Mouse (Mus musculus): ENCODE data around the gene Pakap. TPM values are rescaled to one million over a fixed set of nuclear protein-coding genes. Genes with fewer than 3 reads are reported as not detected.

Gene Pakap
- polyA plus RNA-seq, 1 experiment from 2014 or later, result 40.4 TPM

- Histone ChIP-seq H3K4me2 (peak overlapping the region; percentile 31; the same call in 1 of the 2 replicates), H3K27ac (no peak overlapping the region), H3K4me1 (replicated peaks) (peaks cover 32% of the 10 kb centered on the region), H3K9me3 (no peaks in the 10 kb centered on the region), H3K27me3 (peaks cover 9% of the 10 kb centered on the region; the same call in 1 of the 2 replicates), H3K9ac (replicated peaks) (no peak overlapping the region), H3K4me3 (replicated peaks) (no peak overlapping the region), H3K36me3 (no peaks in the 10 kb centered on the region)
- ATAC-seq (ENCODE audit: insufficient number of reproducible peaks, insufficient read depth, low FRiP score, low TSS enrichment, low read depth), result no peak
- 17% methylated on average over 8 of the region's 8 CpGs for WGBS
Observed at GRCm38 (mm10) chr4:57919494-57920423, 351.8 kb downstream of the Pakap start.

- H3K9me3 ChIP-seq, result no peaks in the 10 kb centered on the region
- peaks cover 2% of the 10 kb centered on the region; the same call in 1 of the 2 replicates for H3K27me3 ChIP-seq
- H3K4me3 ChIP-seq (replicated peaks), result no peak overlapping the region
- H3K36me3 ChIP-seq, result no peaks in the 10 kb centered on the region
- H3K9ac ChIP-seq (replicated peaks), result no peak overlapping the region
- WGBS, result 95% methylated on average over 1 of the region's 1 CpGs
- ATAC-seq (ENCODE audit: insufficient number of reproducible peaks, insufficient read depth, low FRiP score, low TSS enrichment, low read depth), result no peak
- H3K4me2 ChIP-seq, result no peak overlapping the region
- H3K27ac ChIP-seq, result no peak overlapping the region
- peaks cover 28% of the 10 kb centered on the region for H3K4me1 ChIP-seq (replicated peaks)
Observed at GRCm38 (mm10) chr4:57920522-57920921, 352.5 kb downstream of the Pakap start.

- WGBS, result 53% methylated on average over 5 of the region's 5 CpGs
- ATAC-seq (ENCODE audit: insufficient number of reproducible peaks, insufficient read depth, low FRiP score, low TSS enrichment, low read depth), result no peak
Observed at GRCm38 (mm10) chr4:57922171-57922570, 354.2 kb downstream of the Pakap start.

GRCm38 (mm10) chr4:57924556-57925071, 356.6 kb downstream of the Pakap start:
- H3K36me3 ChIP-seq, result no peaks in the 10 kb centered on the region
- no peaks in the 10 kb centered on the region for H3K9me3 ChIP-seq
- no peak for ATAC-seq (ENCODE audit: insufficient number of reproducible peaks, insufficient read depth, low FRiP score, low TSS enrichment, low read depth)
- no peak overlapping the region for H3K9ac ChIP-seq (replicated peaks)
- peaks cover 10% of the 10 kb centered on the region for H3K4me1 ChIP-seq (replicated peaks)
- H3K27ac ChIP-seq, result no peak overlapping the region
- H3K27me3 ChIP-seq, result no peaks in the 10 kb centered on the region
- WGBS, result 77% methylated on average over 6 of the region's 6 CpGs
- no peak overlapping the region for H3K4me3 ChIP-seq (replicated peaks)
- no peak overlapping the region for H3K4me2 ChIP-seq

More at GRCm38 (mm10) chr4:57922171-57922570, 354.2 kb downstream of the Pakap start:
- Histone ChIP-seq H3K4me1 (replicated peaks) (peaks cover 14% of the 10 kb centered on the region), H3K9ac (replicated peaks) (no peak overlapping the region), H3K4me2 (no peak overlapping the region), H3K36me3 (no peaks in the 10 kb centered on the region), H3K4me3 (replicated peaks) (no peak overlapping the region), H3K27me3 (no peaks in the 10 kb centered on the region; the same call in 1 of the 2 replicates), H3K9me3 (no peaks in the 10 kb centered on the region), H3K27ac (no peak overlapping the region)

- peaks cover 7% of the 10 kb centered on the region; the same call in 1 of the 2 replicates for H3K9me3 ChIP-seq
- H3K4me1 ChIP-seq (replicated peaks), result no peaks in the 10 kb centered on the region
- no peaks in the 10 kb centered on the region for H3K36me3 ChIP-seq
- H3K27ac ChIP-seq, result no peak overlapping the region
- H3K27me3 ChIP-seq, result no peaks in the 10 kb centered on the region
- H3K4me3 ChIP-seq (replicated peaks), result no peak overlapping the region
- 20% methylated on average over 3 of the region's 3 CpGs for WGBS
- no peak overlapping the region for H3K4me2 ChIP-seq
- no peak for ATAC-seq (ENCODE audit: insufficient number of reproducible peaks, insufficient read depth, low FRiP score, low TSS enrichment, low read depth)
- no peak overlapping the region for H3K9ac ChIP-seq (replicated peaks)
Observed at GRCm38 (mm10) chr4:57927464-57928205, 359.7 kb downstream of the Pakap start.

GRCm38 (mm10) chr4:57930559-57931170, 362.7 kb downstream of the Pakap start:
- Histone ChIP-seq H3K27ac (no peak overlapping the region), H3K4me1 (replicated peaks) (no peaks in the 10 kb centered on the region), H3K4me3 (replicated peaks) (no peak overlapping the region), H3K9me3 (peaks cover 9% of the 10 kb centered on the region; the same call in 1 of the 2 replicates), H3K36me3 (no peaks in the 10 kb centered on the region), H3K9ac (replicated peaks) (no peak overlapping the region), H3K4me2 (no peak overlapping the region), H3K27me3 (no peaks in the 10 kb centered on the region)
- 72% methylated on average over 5 of the region's 5 CpGs for WGBS
- ATAC-seq (ENCODE audit: insufficient number of reproducible peaks, insufficient read depth, low FRiP score, low TSS enrichment, low read depth), result no peak

- ATAC-seq (ENCODE audit: insufficient number of reproducible peaks, insufficient read depth, low FRiP score, low TSS enrichment, low read depth), result no peak
- Histone ChIP-seq H3K4me3 (replicated peaks) (no peak overlapping the region), H3K4me1 (replicated peaks) (no peaks in the 10 kb centered on the region), H3K9me3 (peaks cover 9% of the 10 kb centered on the region; the same call in 1 of the 2 replicates), H3K27ac (no peak overlapping the region), H3K4me2 (no peak overlapping the region), H3K9ac (replicated peaks) (no peak overlapping the region), H3K27me3 (no peaks in the 10 kb centered on the region), H3K36me3 (no peaks in the 10 kb centered on the region)
- 75% methylated on average over 5 of the region's 5 CpGs for WGBS
Observed at GRCm38 (mm10) chr4:57934181-57934580, 366.2 kb downstream of the Pakap start.

- WGBS, result 89% methylated on average over 6 of the region's 6 CpGs
- Histone ChIP-seq H3K9me3 (peaks cover 6% of the 10 kb centered on the region; the same call in 1 of the 2 replicates), H3K36me3 (peaks cover 5% of the 10 kb centered on the region; the same call in 1 of the 2 replicates), H3K27ac (no peak overlapping the region), H3K4me1 (replicated peaks) (no peaks in the 10 kb centered on the region), H3K27me3 (no peaks in the 10 kb centered on the region), H3K9ac (replicated peaks) (no peak overlapping the region), H3K4me2 (no peak overlapping the region), H3K4me3 (replicated peaks) (no peak overlapping the region)
- ATAC-seq (ENCODE audit: insufficient number of reproducible peaks, insufficient read depth, low FRiP score, low TSS enrichment, low read depth), result no peak
Observed at GRCm38 (mm10) chr4:57937292-57937691, 369.3 kb downstream of the Pakap start.

GRCm38 (mm10) chr4:57940631-57941030, 372.7 kb downstream of the Pakap start:
- WGBS, result 88% methylated on average over 4 of the region's 4 CpGs
- peaks cover 39% of the 10 kb centered on the region for H3K36me3 ChIP-seq

GRCm38 (mm10) chr4:57942892-57943291, 374.9 kb downstream of the Pakap start:
- Histone ChIP-seq H3K4me1 (replicated peaks) (no peaks in the 10 kb centered on the region), H3K36me3 (peaks cover 60% of the 10 kb centered on the region), H3K4me2 (no peak overlapping the region), H3K9ac (replicated peaks) (no peak overlapping the region), H3K9me3 (no peaks in the 10 kb centered on the region), H3K4me3 (replicated peaks) (no peak overlapping the region), H3K27ac (no peak overlapping the region), H3K27me3 (no peaks in the 10 kb centered on the region)
- 89% methylated on average over 2 of the region's 2 CpGs for WGBS
- no peak for ATAC-seq (ENCODE audit: insufficient number of reproducible peaks, insufficient read depth, low FRiP score, low TSS enrichment, low read depth)

More at GRCm38 (mm10) chr4:57940631-57941030, 372.7 kb downstream of the Pakap start:
- Histone ChIP-seq H3K27ac (no peak overlapping the region), H3K27me3 (no peaks in the 10 kb centered on the region), H3K4me3 (replicated peaks) (no peak overlapping the region), H3K9ac (replicated peaks) (no peak overlapping the region), H3K4me1 (replicated peaks) (no peaks in the 10 kb centered on the region), H3K9me3 (no peaks in the 10 kb centered on the region), H3K4me2 (no peak overlapping the region)
- ATAC-seq (ENCODE audit: insufficient number of reproducible peaks, insufficient read depth, low FRiP score, low TSS enrichment, low read depth), result no peak
